Mouse (Mus musculus) A20 (cell line): ENCODE measurements around the gene Tmeff2.

Experiments used
- DNase-seq: peaks from one replicate; pipeline ENCODE4 v3.0.0-alpha.2; 2011; ENCODE audit warnings: low read depth, low spot score

The Tmeff2 gene

DNA sequence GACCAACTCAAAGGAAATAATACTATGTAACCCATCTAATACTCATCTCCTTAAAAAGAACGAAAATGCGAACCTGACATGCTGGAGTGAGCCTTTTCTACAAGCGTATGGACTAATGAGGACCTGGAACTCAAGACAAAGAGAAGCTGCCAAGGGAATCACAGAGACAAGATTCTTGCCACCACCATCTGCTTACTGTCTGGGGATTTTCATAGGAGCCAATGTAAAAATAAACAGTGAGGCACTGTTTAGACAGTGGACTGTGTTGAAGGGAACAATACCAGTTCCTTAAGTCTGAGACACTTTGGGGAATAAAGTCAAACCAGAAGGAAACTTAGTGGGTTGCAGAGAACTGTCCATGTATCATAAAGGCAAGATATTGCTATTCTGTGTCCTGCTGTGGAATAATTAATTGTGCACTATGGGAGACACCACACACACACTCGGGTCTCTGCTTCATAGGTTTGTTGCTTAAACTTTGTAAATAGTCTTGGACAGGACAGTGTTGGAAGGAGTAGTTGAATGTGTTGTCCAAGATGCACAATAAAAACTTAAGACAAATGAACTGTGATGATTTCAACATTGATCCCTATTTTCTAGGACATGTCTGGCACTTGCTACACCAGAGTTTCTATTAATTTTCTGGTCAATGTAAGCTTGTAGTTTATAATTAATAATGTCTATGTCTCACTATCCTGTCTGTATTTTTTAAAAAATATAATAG is 79.1 kb downstream of the Tmeff2 start:
- DNase-seq = no peak

DNA sequence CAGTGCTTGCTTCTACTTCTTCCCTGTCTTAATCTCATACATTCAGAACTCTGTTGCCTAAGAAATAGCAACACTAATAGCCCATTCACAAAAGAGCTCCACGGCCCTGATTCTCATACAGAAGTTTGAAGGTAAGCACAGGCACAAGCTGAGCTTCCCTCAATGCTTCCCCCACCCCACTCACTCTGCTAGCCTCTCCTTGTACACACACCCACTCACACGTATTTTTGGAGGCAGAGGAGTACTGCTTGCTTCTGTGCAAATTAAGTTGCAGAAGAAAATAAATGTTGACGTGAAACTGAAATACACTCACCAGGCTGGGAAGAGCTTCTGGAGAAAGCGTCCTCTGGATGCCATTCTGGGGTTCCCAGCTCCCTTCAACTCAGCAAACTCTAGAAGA is 80.1 kb downstream of the Tmeff2 start:
- no peak for DNase-seq

DNA sequence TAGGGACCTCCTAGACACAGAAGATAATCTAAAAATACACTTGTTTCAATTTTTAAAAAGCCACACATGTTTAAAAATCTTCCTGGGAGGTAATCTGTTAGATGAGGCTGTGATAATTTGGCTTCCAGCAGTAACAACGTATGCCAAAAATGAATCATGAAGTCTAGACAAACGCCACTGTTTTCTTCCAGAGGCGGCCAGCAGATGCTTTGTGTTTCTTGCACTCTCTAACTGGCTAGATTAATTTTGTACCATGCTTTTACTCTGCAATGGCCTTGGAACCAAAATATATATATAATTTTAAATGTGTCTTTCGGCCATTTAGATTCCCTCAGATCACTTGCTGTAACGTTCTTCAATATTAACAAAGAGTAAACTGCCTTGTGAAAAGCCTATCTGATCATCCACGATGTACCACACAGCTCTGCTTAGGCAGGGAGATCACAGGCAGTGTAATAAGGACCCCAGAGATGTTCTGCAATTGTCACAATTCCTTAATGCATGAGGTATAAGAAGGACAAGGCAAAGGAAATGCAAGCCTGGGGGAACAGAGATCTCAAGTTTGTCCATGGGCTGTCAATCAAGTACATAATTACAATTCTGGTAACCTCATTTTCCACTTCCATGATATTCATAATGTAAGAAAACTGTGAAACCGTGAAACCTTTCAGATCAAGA is 80.8 kb downstream of the Tmeff2 start:
- no peak for DNase-seq

DNA sequence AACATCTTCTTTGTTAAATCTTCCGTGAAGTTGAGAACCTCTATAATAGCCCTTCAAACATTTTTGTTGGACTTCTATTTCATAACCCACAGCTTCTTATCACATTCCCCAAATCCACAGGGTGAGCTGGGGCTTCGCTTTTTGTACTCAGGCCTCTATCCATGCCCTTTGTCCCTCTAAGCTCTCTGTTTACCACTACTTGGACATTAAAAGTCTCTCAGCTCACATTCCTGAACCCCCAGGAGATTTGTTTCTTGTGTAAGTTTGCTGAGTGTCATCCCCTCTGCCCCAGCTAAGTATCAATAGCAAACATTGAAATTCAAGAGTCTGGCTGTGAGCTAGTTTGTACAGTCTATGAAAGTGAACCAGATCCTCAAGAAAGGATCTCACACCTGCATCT is 90.2 kb downstream of the Tmeff2 start:
- DNase-seq = no peak

DNA sequence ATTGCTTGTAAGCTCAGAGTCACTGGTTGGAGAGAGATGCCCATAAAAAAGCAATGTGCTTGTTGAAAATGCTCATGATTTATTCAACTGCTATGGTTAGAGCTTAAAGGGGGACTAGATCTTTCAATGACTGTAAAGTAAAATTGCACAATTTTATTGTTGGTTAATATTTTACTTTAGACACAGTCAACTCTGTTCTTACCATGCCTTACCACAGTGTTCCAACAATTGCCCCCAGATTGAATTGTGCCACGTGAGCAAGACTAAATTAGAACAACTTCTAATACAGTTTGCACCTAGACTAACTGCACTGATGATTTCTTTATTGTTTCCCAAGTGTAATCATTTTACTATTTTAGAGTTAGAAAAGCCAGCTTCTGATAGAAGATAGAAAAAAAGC is 94.1 kb downstream of the Tmeff2 start:
- DNase-seq = no peak

DNA sequence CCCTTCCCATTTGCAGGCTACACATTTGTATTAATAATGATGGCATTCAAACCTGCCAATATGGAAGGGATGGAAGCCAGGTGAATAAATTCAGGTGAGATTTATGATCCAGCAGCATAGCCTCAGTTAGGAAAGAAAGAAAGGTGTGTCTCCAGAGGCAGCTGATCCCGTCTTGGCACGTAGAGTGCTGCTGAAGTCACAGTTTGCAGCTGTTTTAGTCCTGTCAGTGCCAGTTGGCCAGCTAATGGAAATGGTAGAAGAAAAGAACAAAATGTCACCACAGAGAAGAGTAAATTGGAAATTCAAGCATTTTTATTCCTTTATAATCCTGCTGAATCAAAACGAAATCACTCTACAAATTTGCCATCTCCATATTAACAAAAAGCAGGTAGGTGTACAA is 99.3 kb downstream of the Tmeff2 start:
- DNase-seq = no peak

DNA sequence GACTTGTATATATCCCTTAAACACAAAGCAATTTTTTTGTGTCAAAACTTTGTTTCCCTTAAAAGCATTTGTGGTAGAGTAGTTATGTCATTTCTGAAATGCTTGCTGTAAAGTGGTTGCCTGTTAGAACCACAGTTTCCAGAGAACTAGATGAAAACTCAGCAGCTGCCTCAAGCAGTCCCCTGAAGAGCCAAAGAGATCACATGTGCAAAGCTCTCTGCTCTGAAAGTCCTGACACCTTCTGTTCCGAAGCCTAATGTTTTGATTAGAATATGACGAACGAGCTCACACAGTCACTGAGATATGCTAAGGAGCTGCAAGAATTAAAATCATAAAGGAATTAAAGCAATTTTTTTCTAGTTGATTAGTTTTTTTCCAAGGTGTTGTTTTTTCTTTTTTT is 107.9 kb downstream of the Tmeff2 start:
- no peak for DNase-seq

GRCm38 (mm10) chr1:51040249-51040648 is 139.8 kb downstream of the Tmeff2 start:
- no peak for DNase-seq

DNA sequence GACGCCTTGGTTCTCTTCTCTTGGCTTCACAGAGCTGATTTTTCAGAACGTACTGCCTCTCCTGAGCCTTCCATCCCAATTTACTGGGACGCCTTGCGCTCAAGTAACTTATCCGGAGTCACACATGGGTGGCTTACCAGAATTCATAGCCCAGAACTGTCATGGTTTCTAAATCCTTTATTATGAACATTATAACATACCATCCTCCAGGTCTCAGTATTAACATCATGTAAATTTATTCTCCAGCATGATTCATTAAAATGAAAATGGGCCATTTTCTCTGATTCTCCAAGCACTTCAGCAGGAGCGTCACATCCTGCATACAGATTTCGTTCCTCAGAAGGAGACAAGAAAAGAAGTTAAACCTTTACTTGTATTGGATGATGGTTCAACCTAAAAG is 144.4 kb downstream of the Tmeff2 start:
- DNase-seq = no peak

GRCm38 (mm10) chr1:51064549-51064948 is 164.1 kb downstream of the Tmeff2 start:
- DNase-seq = no peak

GRCm38 (mm10) chr1:51065652-51066051 is 165.2 kb downstream of the Tmeff2 start:
- DNase-seq = no peak

- no peak for DNase-seq
Measured at GRCm38 (mm10) chr1:51068814-51069213, 168.4 kb downstream of the Tmeff2 start.

DNA sequence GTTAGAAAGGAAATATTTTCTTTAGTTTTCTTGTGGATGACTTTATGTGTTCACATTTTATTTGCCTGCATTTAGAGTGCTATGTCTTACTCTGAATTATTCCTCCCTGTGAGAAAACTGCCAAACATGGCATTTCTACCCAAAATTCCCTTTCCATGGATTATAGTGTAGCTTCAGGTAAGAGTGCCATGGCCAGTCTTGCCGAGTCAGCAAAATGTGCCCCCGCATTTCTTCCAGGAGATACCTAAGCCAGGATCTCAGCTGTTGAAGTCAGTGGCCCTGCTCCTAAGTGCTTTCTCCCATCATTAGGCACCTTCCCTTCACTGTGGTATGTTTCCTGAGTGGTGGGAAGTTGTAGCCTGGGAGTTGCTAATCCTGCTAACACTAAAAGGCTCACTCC is 168.8 kb downstream of the Tmeff2 start:
- no peak for DNase-seq

DNA sequence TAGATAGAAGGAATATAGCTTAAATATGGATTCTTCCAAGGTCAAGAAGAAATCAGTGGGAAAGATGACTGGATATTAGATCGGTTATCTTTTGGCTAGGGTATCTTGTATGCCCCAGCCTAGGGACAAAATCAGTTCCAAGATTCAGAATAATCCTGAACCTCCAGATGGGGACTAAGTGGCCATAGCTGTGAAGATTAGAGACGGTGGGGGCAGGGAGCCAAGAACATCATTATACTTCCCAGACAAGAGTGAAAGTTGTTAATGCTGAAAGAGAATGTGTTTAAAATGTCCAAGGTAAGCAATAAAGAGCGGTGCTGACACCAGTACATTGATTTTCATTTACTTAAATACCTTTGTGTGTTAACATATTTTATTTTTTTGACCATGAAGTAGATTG is 173.6 kb downstream of the Tmeff2 start:
- DNase-seq = no peak

- no peak for DNase-seq
Measured at GRCm38 (mm10) chr1:51075785-51076771, 175.6 kb downstream of the Tmeff2 start.

GRCm38 (mm10) chr1:51088921-51089320 is 188.5 kb downstream of the Tmeff2 start:
- DNase-seq = no peak

GRCm38 (mm10) chr1:51089803-51090202 is 189.4 kb downstream of the Tmeff2 start:
- no peak for DNase-seq

DNA sequence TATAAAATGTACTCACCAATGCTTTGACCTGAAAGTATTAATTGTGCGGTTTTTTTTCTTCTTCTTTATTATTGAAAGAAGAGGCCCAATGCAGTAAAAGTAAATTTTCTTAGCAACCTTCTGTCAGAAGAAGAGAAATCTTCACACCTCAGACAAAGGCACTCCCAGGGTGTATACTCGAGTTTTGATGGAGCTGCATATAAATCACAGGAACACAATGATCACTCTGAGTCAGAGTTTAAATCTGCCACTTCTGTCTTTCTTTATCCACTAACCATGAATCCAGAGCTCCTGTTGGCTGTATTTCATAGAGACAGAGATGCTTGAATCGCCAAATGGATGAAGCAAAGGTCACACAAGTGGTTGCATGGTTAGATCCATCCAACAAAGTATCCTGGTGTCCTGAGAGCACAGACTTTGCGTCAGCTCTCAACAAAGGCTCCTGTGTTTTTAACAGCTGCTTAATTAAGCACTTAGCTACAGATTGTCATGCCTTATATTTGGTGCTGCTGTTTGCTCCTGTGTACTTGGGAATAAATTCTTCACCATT is 189.8 kb downstream of the Tmeff2 start:
- no peak for DNase-seq

DNA sequence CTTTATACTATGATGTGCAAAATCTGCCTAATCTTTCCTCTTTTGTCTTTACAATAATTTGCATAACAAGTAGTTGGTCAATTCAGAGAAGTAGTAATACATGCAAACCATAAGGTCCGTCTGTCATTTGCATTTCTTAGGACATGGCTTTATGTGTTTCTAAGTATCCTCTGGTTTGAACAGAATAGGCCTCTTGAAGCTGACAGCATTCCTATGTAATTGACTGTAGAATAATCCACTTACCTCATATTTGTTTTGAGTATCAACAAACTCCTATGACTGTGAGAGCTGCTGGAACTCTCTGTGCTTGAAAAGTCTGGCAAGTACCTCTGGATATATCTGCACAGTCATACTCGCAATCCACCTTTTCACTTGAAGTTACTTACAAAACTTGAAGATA is 194.3 kb downstream of the Tmeff2 start:
- no peak for DNase-seq

DNA sequence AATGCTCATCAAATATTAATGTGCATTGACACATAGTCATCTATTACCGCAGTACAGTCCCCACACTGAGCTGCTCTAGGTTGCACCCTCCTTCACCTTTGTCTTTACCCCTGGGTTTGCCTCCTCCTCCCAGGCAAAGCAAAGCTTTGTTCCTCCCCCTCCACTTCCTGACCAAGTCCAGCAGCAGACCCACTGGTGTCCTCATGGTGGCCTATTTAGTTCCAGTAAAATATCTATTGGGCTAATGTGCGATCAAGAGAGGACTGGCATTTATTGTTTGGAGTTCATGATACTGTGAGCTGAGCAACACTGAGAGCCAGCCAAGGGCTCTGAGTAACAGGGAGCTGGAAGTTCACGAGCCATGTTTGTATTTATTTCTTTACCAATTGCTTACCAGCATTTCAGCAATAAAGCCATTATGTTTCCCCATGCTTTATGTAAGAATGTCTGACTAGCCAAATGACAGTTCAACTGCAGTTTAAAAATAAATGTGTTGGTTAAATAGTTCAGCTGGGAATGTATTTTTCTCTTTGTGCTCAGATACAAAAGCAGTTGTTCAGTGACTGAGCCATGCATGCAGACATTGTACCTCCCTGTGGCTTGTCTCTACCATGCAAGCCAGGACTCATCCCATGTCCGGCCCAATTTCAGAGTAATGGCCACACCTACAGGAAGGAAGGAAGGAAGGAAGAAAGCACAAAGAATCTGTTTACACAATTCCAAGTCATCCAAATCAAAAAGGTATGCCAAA is 196.6 kb downstream of the Tmeff2 start:
- DNase-seq = no peak

DNA sequence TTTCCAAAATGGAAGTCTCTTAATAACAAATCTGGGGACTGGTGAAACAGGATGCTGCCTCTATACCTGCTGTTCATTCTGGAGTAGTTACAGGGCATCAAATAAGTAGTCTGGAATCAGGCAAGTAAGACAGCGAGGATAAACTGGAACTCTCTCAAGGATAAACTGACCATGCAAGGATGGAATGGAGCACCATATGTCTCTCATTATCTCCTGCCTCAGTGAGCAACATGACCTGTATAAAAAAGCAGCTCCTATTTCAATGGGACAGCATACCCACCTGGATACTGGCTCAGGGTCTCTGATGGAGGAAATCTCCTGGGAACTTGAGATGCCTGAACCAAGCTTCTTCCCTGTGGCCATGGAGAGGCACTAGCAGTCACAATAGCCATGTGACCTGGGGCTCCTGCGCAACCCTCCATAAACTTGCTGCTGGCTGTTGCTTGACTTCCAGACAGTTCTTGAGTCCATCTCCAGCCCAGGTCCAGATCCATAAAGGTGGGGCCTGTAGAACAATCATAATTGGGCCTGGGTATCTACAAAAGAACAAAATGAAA is 200.7 kb downstream of the Tmeff2 start:
- no peak for DNase-seq
